29 mouse cellular contexts compared by ENCODE assay signal in the genomic region with DNA sequence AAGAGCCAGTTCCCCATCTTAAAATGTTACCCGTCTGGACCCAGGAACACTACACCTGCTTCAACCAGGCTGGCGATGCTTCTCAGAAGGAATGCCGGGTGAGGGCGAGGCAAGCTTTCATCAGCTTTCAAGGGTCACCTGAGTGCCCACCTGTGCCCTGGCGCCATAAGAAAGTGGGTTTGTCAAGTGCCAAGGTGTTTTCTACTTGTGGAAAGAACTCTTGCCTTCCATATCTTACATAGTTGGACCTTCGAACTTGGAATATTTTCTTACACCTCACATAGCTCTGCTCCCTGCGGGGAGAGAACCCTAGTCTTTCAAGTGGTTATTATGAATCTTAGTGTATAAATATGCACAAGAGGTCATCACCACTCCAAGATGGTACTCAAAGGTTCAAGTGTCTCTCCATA. TPM values are rescaled to one million over a fixed set of nuclear protein-coding genes. Genes with fewer than 3 reads are reported as not detected.
DNase-seq lines count a peak whose midpoint lies in the region; ATAC-seq and TF ChIP-seq lines count a peak whose summit lies in the region.
"Had no signal": no experiment of that assay in that cellular context is flagged by ENCODE, and none has a peak within 500 bp of the region (broad histone marks: within the 10 kb centered on the region; RNA-seq: fewer than 3 reads in every experiment).

No protein-coding gene starts in this region.

- no peak overlapping the region for H3K4me2 ChIP-seq in heart, embryonic 13.5 days
- no peak overlapping the region for H3K4me2 ChIP-seq in heart, embryonic 11.5 days
- no peak overlapping the region for H3K4me2 ChIP-seq in lung, embryonic 14.5 days
- H3K4me2 ChIP-seq: embryonic facial prominence, embryonic 13.5 days; forebrain, embryonic 15.5 days; hindbrain, embryonic 12.5 days; limb, embryonic 13.5 days; liver, embryonic 12.5 days; midbrain, embryonic 12.5 days; neural tube, embryonic 13.5 days had no signal

- H3K9ac ChIP-seq in heart, embryonic 13.5 days, result no peak overlapping the region
- H3K9ac ChIP-seq in heart, embryonic 11.5 days (ENCODE audit: low read depth, low read length), result no peak overlapping the region
- H3K9ac ChIP-seq in lung, embryonic 14.5 days, result no peak overlapping the region
- H3K9ac ChIP-seq: embryonic facial prominence, embryonic 13.5 days; forebrain, embryonic 15.5 days; hindbrain, embryonic 12.5 days; limb, embryonic 13.5 days; liver, embryonic 12.5 days; liver, postnatal 0 days; midbrain, embryonic 12.5 days; neural tube, embryonic 13.5 days had no signal

- H3K9me3 ChIP-seq in heart, embryonic 13.5 days, result no peaks in the 10 kb centered on the region
- no peaks in the 10 kb centered on the region for H3K9me3 ChIP-seq in heart, embryonic 11.5 days (replicated peaks; ENCODE audit: control insufficient read depth, low read length)
- no peaks in the 10 kb centered on the region for H3K9me3 ChIP-seq in lung, embryonic 14.5 days (ENCODE audit: low read depth, low read length)
- H3K9me3 ChIP-seq: embryonic facial prominence, embryonic 13.5 days; forebrain, embryonic 10.5 days; forebrain, embryonic 15.5 days; hindbrain, embryonic 12.5 days; limb, embryonic 13.5 days; liver, embryonic 12.5 days; midbrain, embryonic 12.5 days; neural tube, embryonic 13.5 days had no signal

- no peaks in the 10 kb centered on the region for H3K36me3 ChIP-seq in heart, embryonic 13.5 days
- no peaks in the 10 kb centered on the region for H3K36me3 ChIP-seq in heart, embryonic 11.5 days (ENCODE audit: control insufficient read depth, insufficient read depth, low read length)
- H3K36me3 ChIP-seq in lung, embryonic 14.5 days (ENCODE audit: insufficient read depth), result no peaks in the 10 kb centered on the region
- H3K36me3 ChIP-seq: embryonic facial prominence, embryonic 13.5 days; forebrain, embryonic 10.5 days; forebrain, embryonic 15.5 days; hindbrain, embryonic 12.5 days; limb, embryonic 13.5 days; liver, embryonic 12.5 days; midbrain, embryonic 12.5 days; neural tube, embryonic 13.5 days had no signal

- no peak for ATAC-seq in heart, embryonic 13.5 days (ENCODE audit: extremely low read depth, insufficient number of reproducible peaks, low FRiP score, low TSS enrichment)
- no peak for ATAC-seq in heart, embryonic 11.5 days (replicated peaks; ENCODE audit: insufficient number of reproducible peaks, low FRiP score, low TSS enrichment)
- peak; percentile 90 for ATAC-seq in lung, embryonic 14.5 days (ENCODE audit: insufficient read depth)
- ATAC-seq: CD4-positive, CD25-positive, alpha-beta regulatory T cell, adult 4 months; forebrain, embryonic 15.5 days; intestine, embryonic 16.5 days; liver, embryonic 12.5 days; liver, postnatal 0 days had no signal

- 0 out of 2 replicates have a peak overlapping the region, but pooled peaks have one; percentile 29 for H3K27ac ChIP-seq in heart, embryonic 13.5 days (replicated peaks)
- no peak overlapping the region for H3K27ac ChIP-seq in heart, embryonic 11.5 days (ENCODE audit: low read depth, low read length)
- no peak overlapping the region for H3K27ac ChIP-seq in lung, embryonic 14.5 days (ENCODE audit: low read depth)
- H3K27ac ChIP-seq: embryonic facial prominence, embryonic 13.5 days; forebrain, embryonic 10.5 days; forebrain, embryonic 15.5 days; hindbrain, embryonic 12.5 days; layer of hippocampus, adult 2 months; limb, embryonic 13.5 days; liver, embryonic 12.5 days; midbrain, embryonic 12.5 days; neural tube, embryonic 13.5 days; stomach, postnatal 0 days had no signal

- no peaks in the 10 kb centered on the region for H3K27me3 ChIP-seq in heart, embryonic 13.5 days (replicated peaks)
- no peaks in the 10 kb centered on the region for H3K27me3 ChIP-seq in heart, embryonic 11.5 days (ENCODE audit: control insufficient read depth, insufficient read depth, low read length)
- H3K27me3 ChIP-seq in lung, embryonic 14.5 days (ENCODE audit: insufficient read depth, low read length), result no peaks in the 10 kb centered on the region
- H3K27me3 ChIP-seq: embryonic facial prominence, embryonic 13.5 days; forebrain, embryonic 15.5 days; hindbrain, embryonic 12.5 days; limb, embryonic 13.5 days; liver, embryonic 12.5 days; megakaryocyte, embryonic 14.5 days; midbrain, embryonic 12.5 days; neural tube, embryonic 13.5 days had no signal

- TF ChIP-seq CTCF in lung, embryonic 14.5 days (IDR thresholded peaks at IDR 0.05; ENCODE audit: low read depth), result no peak

- no peak overlapping the region for H3K4me3 ChIP-seq in heart, embryonic 13.5 days
- no peak overlapping the region for H3K4me3 ChIP-seq in heart, embryonic 11.5 days (ENCODE audit: low read depth, low read length)
- H3K4me3 ChIP-seq in lung, embryonic 14.5 days (ENCODE audit: low read depth, low read length), result no peak overlapping the region
- H3K4me3 ChIP-seq: embryonic facial prominence, embryonic 13.5 days; forebrain, embryonic 10.5 days; forebrain, embryonic 15.5 days; hindbrain, embryonic 12.5 days; layer of hippocampus, adult 2 months; limb, embryonic 13.5 days; liver, embryonic 12.5 days; megakaryocyte, embryonic 14.5 days; midbrain, embryonic 12.5 days; neural tube, embryonic 13.5 days had no signal

- peaks cover 74% of the 10 kb centered on the region for H3K4me1 ChIP-seq in heart, embryonic 13.5 days
- H3K4me1 ChIP-seq in heart, embryonic 11.5 days (ENCODE audit: control insufficient read depth, insufficient read depth, low read length), result peaks cover 31% of the 10 kb centered on the region
- H3K4me1 ChIP-seq in lung, embryonic 14.5 days (ENCODE audit: insufficient read depth), result peaks cover 3% of the 10 kb centered on the region; the same call in 1 of the 2 replicates
- H3K4me1 ChIP-seq: embryonic facial prominence, embryonic 13.5 days had no signal

- 65% methylated on average over 7 of the region's 7 CpGs for WGBS in heart, embryonic 13.5 days
- WGBS in heart, embryonic 11.5 days (ENCODE audit: insufficient replicate concordance), result 59% methylated on average over 7 of the region's 7 CpGs
- 70% methylated on average over 7 of the region's 7 CpGs for WGBS in lung, embryonic 14.5 days

- DNase-seq in lung, adult 18-20 months, result peak; percentile 91 to 92
- peak; percentile 77 for DNase-seq in lung, embryonic 14.5 days
- peak; percentile 63 for DNase-seq in lung, postnatal 14 days
- DNase-seq in embryo, embryonic 10.5 days (ENCODE audit: low spot score), result no peak
- DNase-seq in layer of hippocampus, adult 18-20 months (ENCODE audit: low spot score in 2 of 2), result no peak
- DNase-seq: adrenal gland, postnatal 14 days; cerebellum, adult 11 months; cerebellum, adult 9-11 months; kidney, adult 8-10 months; kidney, postnatal 10 days; liver, postnatal 0 days; right cerebral cortex, postnatal 4 days; thymus, adult 18-20 months; thymus, postnatal 25 days had no signal

RNA-seq across cellular contexts. Expression of gene Qk, which starts 42.2 kb away (rescaled TPM):
- polyA plus RNA-seq in heart, embryonic 13.5 days (2015; fragmentation: Nextera tagmentation; extraction: Ambion mirVana), result 32.9 and 37.0 TPM in 2 replicates
- polyA plus RNA-seq in heart, embryonic 11.5 days (2014; fragmentation: Nextera tagmentation; extraction: Ambion mirVana), result 52.6 and 60.6 TPM in 2 replicates
- 49.7 and 50.0 TPM in 2 replicates for polyA plus RNA-seq in lung, embryonic 14.5 days (2014; fragmentation: Nextera tagmentation; extraction: Ambion mirVana)
- 100 to 1,000 TPM; 352 to 400 TPM for total RNA-seq in layer of hippocampus, adult 18-20 months (2021)

Comparison
In these comparisons a context has a peak if more than half of its experiments do, and no peak if none do; other contexts are left out.
1. DNase-seq: peak in lung, adult 18-20 months (2 of 2), lung, embryonic 14.5 days (single experiment) and lung, postnatal 14 days (single experiment); none in embryo, embryonic 10.5 days (single experiment) and layer of hippocampus, adult 18-20 months (0 of 2).